18 mouse cellular contexts compared by ENCODE assay signal in genomic region chr7:101437876-101438275, GRCm38 (mm10). TPM values are rescaled to one million over a fixed set of nuclear protein-coding genes. Genes with fewer than 3 reads are reported as not detected.
DNase-seq lines count a peak whose midpoint lies in the region; ATAC-seq and TF ChIP-seq lines count a peak whose summit lies in the region.
"Had no signal": no experiment of that assay in that cellular context is flagged by ENCODE, and none has a peak within 500 bp of the region (broad histone marks: within the 10 kb centered on the region; RNA-seq: fewer than 3 reads in every experiment).

No protein-coding gene starts in this region.

- H3K9ac ChIP-seq in kidney, embryonic 16.5 days (replicated peaks; ENCODE audit: low read length): no peak overlapping the region
- H3K9ac ChIP-seq in limb, embryonic 11.5 days (ENCODE audit: low read length): no peak overlapping the region
- H3K9ac ChIP-seq in heart, adult 2 months (ENCODE audit: low read depth, low read length): no peak overlapping the region
- H3K9ac ChIP-seq: forebrain, embryonic 15.5 days; liver, embryonic 13.5 days had no signal

- TF ChIP-seq POLR2A in heart, adult 2 months (IDR thresholded peaks at IDR 0.05; ENCODE audit: insufficient read depth, low read depth, low read length): no peak

- no peak for TF ChIP-seq EP300 in heart, adult 2 months (IDR thresholded peaks at IDR 0.05; ENCODE audit: insufficient read depth, low read depth, low read length)

- no peak overlapping the region for H3K4me3 ChIP-seq in kidney, embryonic 16.5 days (ENCODE audit: low read length)
- no peak overlapping the region for H3K4me3 ChIP-seq in limb, embryonic 11.5 days (ENCODE audit: low read depth, low read length)
- no peak overlapping the region for H3K4me3 ChIP-seq in heart, adult 2 months
- H3K4me3 ChIP-seq: forebrain, embryonic 15.5 days; liver, embryonic 13.5 days had no signal

- no peaks in the 10 kb centered on the region for H3K27me3 ChIP-seq in kidney, embryonic 16.5 days (ENCODE audit: insufficient read depth, low read length)
- no peaks in the 10 kb centered on the region for H3K27me3 ChIP-seq in limb, embryonic 11.5 days (ENCODE audit: control insufficient read depth, insufficient read depth, low read length)
- H3K27me3 ChIP-seq in heart, adult 2 months (ENCODE audit: control insufficient read depth, insufficient read depth, low read length): no peaks in the 10 kb centered on the region
- H3K27me3 ChIP-seq: forebrain, embryonic 15.5 days had no signal

- intact Hi-C loops in heart, adult 2 months (cut with DNase I): no loop called here

- no peak for TF ChIP-seq CTCF in heart, adult 2 months (IDR thresholded peaks at IDR 0.05)

- 3% methylated on average over 1 of the region's 1 CpGs for WGBS in kidney, embryonic 16.5 days
- 3% methylated on average over 1 of the region's 1 CpGs for WGBS in limb, embryonic 11.5 days
- 7% methylated on average over 1 of the region's 1 CpGs for WGBS in heart, adult 2 months

- no peaks in the 10 kb centered on the region for H3K4me1 ChIP-seq in kidney, embryonic 16.5 days (ENCODE audit: insufficient read depth, low read length)
- H3K4me1 ChIP-seq in limb, embryonic 11.5 days (ENCODE audit: control insufficient read depth, insufficient read depth, low read length): no peaks in the 10 kb centered on the region
- no peaks in the 10 kb centered on the region for H3K4me1 ChIP-seq in heart, adult 2 months (ENCODE audit: control insufficient read depth, insufficient read depth, low read length)
- H3K4me1 ChIP-seq: forebrain, embryonic 15.5 days; liver, embryonic 13.5 days had no signal

- H3K79me2 ChIP-seq in heart, adult 2 months (replicated peaks; ENCODE audit: control insufficient read depth, insufficient read depth, low read length): no peaks in the 10 kb centered on the region

- H3K4me2 ChIP-seq in kidney, embryonic 16.5 days (replicated peaks; ENCODE audit: low read depth, low read length): no peak overlapping the region
- no peak overlapping the region for H3K4me2 ChIP-seq in limb, embryonic 11.5 days (ENCODE audit: low read depth, severe bottlenecking)
- H3K4me2 ChIP-seq: forebrain, embryonic 15.5 days; heart, embryonic 11.5 days; liver, embryonic 13.5 days had no signal

- H3K9me3 ChIP-seq in kidney, embryonic 16.5 days (ENCODE audit: low read length): no peaks in the 10 kb centered on the region
- no peaks in the 10 kb centered on the region for H3K9me3 ChIP-seq in limb, embryonic 11.5 days (ENCODE audit: control insufficient read depth, low read length)
- H3K9me3 ChIP-seq: forebrain, embryonic 15.5 days; liver, embryonic 13.5 days had no signal

- peak; percentile 62 for DNase-seq in kidney, postnatal 10 days
- DNase-seq in ES-CJ7 (ENCODE audit: low read depth, low spot score) (peak; percentile 40), ZHBTc4 (ENCODE audit: low read depth, low spot score) (peak; percentile 51)
- peak; percentile 78 for DNase-seq in limb, embryonic 11.5 days (ENCODE audit: low spot score)
- no peak for DNase-seq in ovary, postnatal 10 days (ENCODE audit: low spot score)
- no peak for DNase-seq in spleen, postnatal 36 days (ENCODE audit: low spot score in 2 of 2)
- no peak for DNase-seq in heart, adult 2 months
- DNase-seq: adrenal gland, postnatal 36 days; cerebellum, postnatal 14 days; kidney, adult 18-20 months; liver, embryonic 13.5 days; lung, postnatal 4 days; midbrain, embryonic 14.5 days had no signal

- no peak for ATAC-seq in kidney, embryonic 16.5 days (ENCODE audit: low FRiP score, low TSS enrichment)
- ATAC-seq in limb, embryonic 11.5 days (ENCODE audit: insufficient number of reproducible peaks, low FRiP score, low TSS enrichment, low read depth): no peak
- ATAC-seq: forebrain, embryonic 15.5 days had no signal

- H3K27ac ChIP-seq in kidney, embryonic 16.5 days (ENCODE audit: low read length): no peak overlapping the region
- H3K27ac ChIP-seq in limb, embryonic 11.5 days (replicated peaks; ENCODE audit: low read depth, low read length): no peak overlapping the region
- H3K27ac ChIP-seq in heart, adult 2 months: no peak overlapping the region
- H3K27ac ChIP-seq: forebrain, embryonic 15.5 days; liver, embryonic 13.5 days had no signal

- H3K36me3 ChIP-seq in kidney, embryonic 16.5 days (ENCODE audit: insufficient read depth, low read length): no peaks in the 10 kb centered on the region
- no peaks in the 10 kb centered on the region for H3K36me3 ChIP-seq in limb, embryonic 11.5 days (ENCODE audit: control insufficient read depth, insufficient read depth, low read length)
- H3K36me3 ChIP-seq in heart, adult 2 months (ENCODE audit: control insufficient read depth, insufficient read depth, low read length): no peaks in the 10 kb centered on the region
- H3K36me3 ChIP-seq: forebrain, embryonic 15.5 days; liver, embryonic 13.5 days had no signal

RNA-seq across cellular contexts. Expression of gene Pde2a, which starts 16.4 kb away (rescaled TPM):
- 31.6 and 46.5 TPM in 2 replicates for polyA plus RNA-seq in kidney, embryonic 16.5 days (2015; fragmentation: Nextera tagmentation; extraction: Ambion mirVana)
- polyA plus RNA-seq in limb, embryonic 11.5 days (2014; fragmentation: Nextera tagmentation; extraction: Ambion mirVana): 6.9 TPM in 2 replicates
- total RNA-seq in heart, adult 2 months (2021): 10 to 100 TPM; 56.0 to 57.1 TPM
- polyA plus RNA-seq in heart, adult 2 months (2012; rRNA removed): 41.6 and 57.0 TPM in 2 replicates

RNA-seq across cellular contexts. Expression of gene Gm45837, which starts 27.2 kb away (rescaled TPM):
- polyA plus RNA-seq in kidney, embryonic 16.5 days (2015; fragmentation: Nextera tagmentation; extraction: Ambion mirVana): 9.9 TPM in 1 of 2 replicates, not detected in the other
- polyA plus RNA-seq in limb, embryonic 11.5 days (2014; fragmentation: Nextera tagmentation; extraction: Ambion mirVana): 0.21 TPM in 1 of 2 replicates, not detected in the other
- total RNA-seq in heart, adult 2 months (2021): not detected
- polyA plus RNA-seq in heart, adult 2 months (2012; rRNA removed): not detected in 2 replicates
- total RNA-seq: left cerebral cortex, postnatal 14 days had no signal
- polyA plus RNA-seq: forebrain, embryonic 15.5 days; heart, embryonic 11.5 days; midbrain, embryonic 14.5 days; testis, adult 2 months had no signal

Comparison
In these comparisons a context has a peak if more than half of its experiments do, and no peak if none do; other contexts are left out.
1. DNase-seq: peak in kidney, postnatal 10 days (single experiment), ES-CJ7 (single experiment), ZHBTc4 (single experiment) and limb, embryonic 11.5 days (single experiment); none in ovary, postnatal 10 days (single experiment), spleen, postnatal 36 days (0 of 2) and heart, adult 2 months (0 of 2).